Mouse (Mus musculus): ENCODE data around the gene Nfkbil1. TPM values are rescaled to one million over a fixed set of nuclear protein-coding genes. Genes with fewer than 3 reads are reported as not detected.

Gene Nfkbil1
- polyA plus RNA-seq, 1 experiment: 7.9 TPM

DNA sequence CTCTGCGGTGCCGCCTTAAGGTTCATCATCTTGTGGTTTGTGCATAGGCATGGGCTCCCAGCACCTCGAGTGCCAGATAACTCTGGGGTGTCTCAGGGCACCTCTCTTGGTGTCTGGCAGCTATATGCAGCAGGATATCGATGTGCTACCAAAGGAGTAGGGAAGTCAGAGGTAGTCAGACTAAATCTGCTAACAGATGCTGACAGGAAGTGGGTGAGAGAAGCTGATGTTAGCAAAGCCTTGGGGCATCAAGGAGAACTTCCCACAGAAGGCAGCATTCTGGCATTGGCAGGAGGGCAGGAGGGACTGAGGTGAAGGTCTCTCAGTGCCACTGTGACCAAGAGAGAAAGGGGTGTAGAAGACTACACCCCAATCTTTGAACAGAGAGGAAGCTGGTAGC, 45.5 kb downstream of the Nfkbil1 start:
- Histone ChIP-seq H3K9ac (ENCODE audit: low read depth, poor library complexity, severe bottlenecking) (no peak overlapping the region), H3K4me3 (ENCODE audit: low read depth, low read length) (no peak overlapping the region), H3K4me1 (ENCODE audit: control insufficient read depth, insufficient read depth, low read length) (no peaks in the 10 kb centered on the region), H3K9me3 (replicated peaks; ENCODE audit: control insufficient read depth, insufficient read depth, low read length, poor library complexity, severe bottlenecking) (no peaks in the 10 kb centered on the region), H3K27me3 (ENCODE audit: control insufficient read depth, insufficient read depth, low read length, poor library complexity, severe bottlenecking) (no peaks in the 10 kb centered on the region), H3K36me3 (ENCODE audit: control insufficient read depth, insufficient read depth, low read length, poor library complexity, severe bottlenecking) (no peaks in the 10 kb centered on the region), H3K27ac (ENCODE audit: insufficient read depth, low read length) (no peak overlapping the region)
- TF ChIP-seq POLR2A (IDR thresholded peaks at IDR 0.05; ENCODE audit: insufficient read depth, low read length) (no peak), CTCF (IDR thresholded peaks at IDR 0.05; ENCODE audit: low read depth, low read length) (no peak), EP300 (IDR thresholded peaks at IDR 0.05; ENCODE audit: insufficient read depth, low read depth, low read length) (no peak)

DNA sequence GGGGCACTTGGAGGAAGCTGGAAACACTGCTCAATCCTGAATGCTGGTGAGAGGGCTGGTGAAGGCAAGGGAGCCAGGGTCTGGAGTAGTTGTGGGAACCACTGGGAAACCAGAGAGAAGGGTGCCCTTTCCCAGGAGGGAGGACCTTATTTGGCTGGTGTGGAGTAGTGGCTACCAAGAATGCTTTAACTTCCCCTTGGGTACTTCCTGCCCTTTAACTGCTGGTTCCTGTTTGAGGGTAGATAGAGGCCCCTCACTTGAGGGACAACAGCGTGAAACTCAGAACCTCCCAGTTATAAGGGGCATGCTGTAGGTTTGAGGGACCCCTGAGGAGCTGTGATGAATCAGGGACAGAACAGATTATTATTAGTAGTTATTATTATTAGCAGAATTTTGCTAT, 46.4 kb downstream of the Nfkbil1 start:
- Histone ChIP-seq H3K9ac (ENCODE audit: low read depth, poor library complexity, severe bottlenecking) (no peak overlapping the region), H3K27me3 (ENCODE audit: control insufficient read depth, insufficient read depth, low read length, poor library complexity, severe bottlenecking) (no peaks in the 10 kb centered on the region), H3K27ac (ENCODE audit: insufficient read depth, low read length) (no peak overlapping the region), H3K4me3 (ENCODE audit: low read depth, low read length) (no peak overlapping the region), H3K9me3 (replicated peaks; ENCODE audit: control insufficient read depth, insufficient read depth, low read length, poor library complexity, severe bottlenecking) (no peaks in the 10 kb centered on the region), H3K36me3 (ENCODE audit: control insufficient read depth, insufficient read depth, low read length, poor library complexity, severe bottlenecking) (no peaks in the 10 kb centered on the region), H3K4me1 (ENCODE audit: control insufficient read depth, insufficient read depth, low read length) (no peaks in the 10 kb centered on the region)
- TF ChIP-seq EP300 (IDR thresholded peaks at IDR 0.05; ENCODE audit: insufficient read depth, low read depth, low read length) (no peak), POLR2A (IDR thresholded peaks at IDR 0.05; ENCODE audit: insufficient read depth, low read length) (no peak), CTCF (IDR thresholded peaks at IDR 0.05; ENCODE audit: low read depth, low read length) (no peak)

DNA sequence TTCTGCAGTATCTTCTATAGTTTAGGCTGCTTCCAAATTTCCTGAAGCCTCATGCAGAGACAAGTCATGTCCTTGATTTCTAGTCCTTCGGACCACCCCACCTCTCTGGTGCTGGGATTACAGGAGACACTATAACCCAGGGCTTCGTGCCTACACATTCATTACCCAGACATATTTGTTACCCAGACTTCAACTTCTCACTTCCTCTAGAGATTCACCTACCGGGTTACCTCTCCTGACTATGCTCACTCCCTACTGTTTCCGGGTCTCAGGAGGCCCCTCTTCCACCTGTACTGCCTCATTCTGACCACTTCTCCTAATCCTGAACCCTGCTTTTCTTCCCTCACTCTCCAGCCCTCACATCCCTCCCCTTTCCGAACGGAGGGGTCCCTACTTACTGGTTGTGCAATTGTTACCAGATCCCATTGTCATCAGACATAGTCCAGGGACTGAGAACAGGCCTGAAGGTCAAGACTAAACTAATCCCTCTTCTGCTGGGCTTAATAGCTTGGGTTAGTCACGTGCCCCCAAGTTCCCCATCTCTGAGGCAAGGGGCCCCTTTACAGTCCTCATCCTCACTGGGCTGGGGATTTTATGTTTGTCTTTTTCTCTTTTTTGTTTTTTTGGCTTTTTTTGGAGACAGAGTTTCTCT, 47.5 kb downstream of the Nfkbil1 start, which contains the start of gene Lst1:
Gene Lst1, minus strand, starts transcription at position 481 of the 652 bp plus-strand sequence.
- no peak within 1 kb of the TSS; the same call in 1 of the 2 replicates for H3K9ac ChIP-seq (ENCODE audit: low read depth, poor library complexity, severe bottlenecking)
- TF ChIP-seq POLR2A (IDR thresholded peaks at IDR 0.05; ENCODE audit: insufficient read depth, low read length) (no peak), EP300 (IDR thresholded peaks at IDR 0.05; ENCODE audit: insufficient read depth, low read depth, low read length) (no peak), CTCF (IDR thresholded peaks at IDR 0.05; ENCODE audit: low read depth, low read length) (no peak)
- 0 out of 2 replicates have a peak within 1 kb of the TSS, but pooled peaks have one; percentile 21 for H3K27ac ChIP-seq (ENCODE audit: insufficient read depth, low read length)
- no peaks in the 10 kb centered on the region for H3K36me3 ChIP-seq (ENCODE audit: control insufficient read depth, insufficient read depth, low read length, poor library complexity, severe bottlenecking)
- no peaks in the 10 kb centered on the region for H3K27me3 ChIP-seq (ENCODE audit: control insufficient read depth, insufficient read depth, low read length, poor library complexity, severe bottlenecking)
- H3K4me1 ChIP-seq (ENCODE audit: control insufficient read depth, insufficient read depth, low read length): no peaks in the 10 kb centered on the region
- no peaks in the 10 kb centered on the region for H3K9me3 ChIP-seq (replicated peaks; ENCODE audit: control insufficient read depth, insufficient read depth, low read length, poor library complexity, severe bottlenecking)
- no peak within 1 kb of the TSS for H3K4me3 ChIP-seq (ENCODE audit: low read depth, low read length)

DNA sequence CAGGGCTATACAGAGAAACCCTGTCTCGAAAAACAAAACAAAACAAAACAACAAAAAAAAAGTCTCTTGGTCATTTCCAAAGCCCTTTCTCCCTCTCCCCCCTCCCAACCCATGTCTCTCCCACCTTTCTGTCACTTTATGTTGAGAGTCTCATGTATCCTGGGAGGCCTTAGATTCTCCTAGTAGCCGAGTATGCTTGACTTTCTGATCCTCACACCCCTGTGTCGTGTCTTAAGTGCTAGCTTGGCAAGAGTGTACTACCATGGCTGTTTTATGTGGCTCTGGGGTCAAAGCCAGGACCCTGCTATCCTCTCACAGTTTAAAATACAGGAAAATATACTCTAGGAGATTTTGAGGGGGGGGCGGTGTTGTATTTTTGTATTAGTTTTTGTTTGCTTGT, 48.2 kb downstream of the Nfkbil1 start:
- Histone ChIP-seq H3K27ac (ENCODE audit: insufficient read depth, low read length) (0 out of 2 replicates have a peak overlapping the region, but pooled peaks have one; percentile 21), H3K9ac (ENCODE audit: low read depth, poor library complexity, severe bottlenecking) (no peak overlapping the region; the same call in 1 of the 2 replicates), H3K4me1 (ENCODE audit: control insufficient read depth, insufficient read depth, low read length) (no peaks in the 10 kb centered on the region), H3K9me3 (replicated peaks; ENCODE audit: control insufficient read depth, insufficient read depth, low read length, poor library complexity, severe bottlenecking) (no peaks in the 10 kb centered on the region), H3K4me3 (ENCODE audit: low read depth, low read length) (no peak overlapping the region), H3K27me3 (ENCODE audit: control insufficient read depth, insufficient read depth, low read length, poor library complexity, severe bottlenecking) (no peaks in the 10 kb centered on the region), H3K36me3 (ENCODE audit: control insufficient read depth, insufficient read depth, low read length, poor library complexity, severe bottlenecking) (no peaks in the 10 kb centered on the region)
- no peak for TF ChIP-seq POLR2A (IDR thresholded peaks at IDR 0.05; ENCODE audit: insufficient read depth, low read length)
- no peak for TF ChIP-seq CTCF (IDR thresholded peaks at IDR 0.05; ENCODE audit: low read depth, low read length)
- no peak for TF ChIP-seq EP300 (IDR thresholded peaks at IDR 0.05; ENCODE audit: insufficient read depth, low read depth, low read length)

DNA sequence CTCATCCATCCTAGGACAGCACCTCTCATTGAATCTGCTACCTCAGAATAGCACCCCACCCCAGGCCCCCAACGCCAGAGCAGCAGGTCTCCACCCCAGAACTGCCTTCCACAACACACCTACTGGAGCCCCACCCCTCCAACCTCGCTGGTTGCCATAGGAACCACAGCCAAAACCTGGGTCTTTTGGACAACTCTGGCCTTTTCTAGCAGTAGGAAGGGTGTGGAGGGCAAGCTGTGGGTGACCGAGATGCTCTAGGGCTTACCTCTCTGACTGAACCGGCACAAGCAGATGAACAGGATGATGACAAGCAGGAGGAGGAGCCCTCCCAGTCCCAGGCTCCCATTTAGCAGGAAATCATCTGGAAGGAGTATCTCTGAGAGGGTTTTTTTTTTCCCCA, 48.9 kb downstream of the Nfkbil1 start:
- Histone ChIP-seq H3K27ac (ENCODE audit: insufficient read depth, low read length) (0 out of 2 replicates have a peak overlapping the region, but pooled peaks have one; percentile 1), H3K4me3 (ENCODE audit: low read depth, low read length) (peak overlapping the region; percentile 6), H3K9ac (ENCODE audit: low read depth, poor library complexity, severe bottlenecking) (no peak overlapping the region), H3K4me1 (ENCODE audit: control insufficient read depth, insufficient read depth, low read length) (no peaks in the 10 kb centered on the region), H3K36me3 (ENCODE audit: control insufficient read depth, insufficient read depth, low read length, poor library complexity, severe bottlenecking) (no peaks in the 10 kb centered on the region), H3K9me3 (replicated peaks; ENCODE audit: control insufficient read depth, insufficient read depth, low read length, poor library complexity, severe bottlenecking) (no peaks in the 10 kb centered on the region), H3K27me3 (ENCODE audit: control insufficient read depth, insufficient read depth, low read length, poor library complexity, severe bottlenecking) (no peaks in the 10 kb centered on the region)
- no peak for TF ChIP-seq CTCF (IDR thresholded peaks at IDR 0.05; ENCODE audit: low read depth, low read length)
- TF ChIP-seq EP300 (IDR thresholded peaks at IDR 0.05; ENCODE audit: insufficient read depth, low read depth, low read length): no peak
- no peak for TF ChIP-seq POLR2A (IDR thresholded peaks at IDR 0.05; ENCODE audit: insufficient read depth, low read length)
